Mouse (Mus musculus): ENCODE results near the gene Olfr53. TPM values are rescaled to one million over a fixed set of nuclear protein-coding genes. Genes with fewer than 3 reads are reported as not detected.

The Olfr53 gene
- not detected for polyA plus RNA-seq (2014; fragmentation: Illumina TruSeq; extraction: RNeasy Lipid Tissue Mini Kit (QIAGEN cat#74804); ENCODE audit: insufficient read depth, low read depth, low replicate concordance)

GRCm38 (mm10) chr7:140646152-140646551, at the start of gene Olfr53:
Gene Olfr53, plus strand, starts transcription at chr7:140646452.

DNA sequence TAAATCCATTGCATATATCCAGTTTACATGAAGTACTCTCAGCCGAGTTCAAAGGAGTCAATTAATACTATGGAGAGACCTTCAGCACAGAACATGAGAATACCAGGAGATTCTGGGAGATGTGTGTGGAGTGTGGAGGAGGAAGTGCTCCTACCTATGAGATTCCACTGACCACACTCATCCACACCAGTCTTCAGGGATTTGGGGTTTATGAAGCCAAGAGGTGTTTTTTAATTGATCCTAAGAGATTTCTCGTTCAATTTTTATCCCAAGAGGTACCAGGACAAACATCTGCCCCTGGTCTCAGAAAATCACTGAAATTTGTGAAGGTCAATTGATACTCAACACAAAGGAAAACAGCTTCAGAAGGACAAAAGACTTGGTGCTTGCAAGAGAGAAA, 45.3 kb upstream of the Olfr53 start, which contains the start of gene Olfr46:
Olfr46 (plus strand) TSS at position 301 of the 400 bp plus-strand sequence.

GRCm38 (mm10) chr7:140628670-140629069, 17.6 kb upstream of the Olfr53 start, which contains the start of gene Olfr61:
Gene Olfr61, plus strand, starts transcription at chr7:140628970.

GRCm38 (mm10) chr7:140659630-140660029, 13.4 kb downstream of the Olfr53 start, which contains the start of gene Olfr539:
Gene Olfr539, plus strand, starts transcription at chr7:140659930.

GRCm38 (mm10) chr7:140681651-140682050, 35.4 kb downstream of the Olfr53 start, which contains the start of gene Olfr45:
Gene Olfr45, plus strand, starts transcription at chr7:140681951.

GRCm38 (mm10) chr7:140696967-140697366, 50.7 kb downstream of the Olfr53 start, which contains the start of gene Olfr541:
Gene Olfr541, plus strand, starts transcription at chr7:140697267.

Other genes starting within 250 kb of the Olfr53 start
- gene Olfr531, start 243.5 kb upstream of the Olfr53 start, polyA plus RNA-seq (2014; fragmentation: Illumina TruSeq; extraction: RNeasy Lipid Tissue Mini Kit (QIAGEN cat#74804); ENCODE audit: insufficient read depth, low read depth, low replicate concordance), result not detected
- not detected for gene Olfr532, start 224.8 kb upstream of the Olfr53 start, polyA plus RNA-seq (2014; fragmentation: Illumina TruSeq; extraction: RNeasy Lipid Tissue Mini Kit (QIAGEN cat#74804); ENCODE audit: insufficient read depth, low read depth, low replicate concordance)
- gene Olfr533, start 183.1 kb upstream of the Olfr53 start, polyA plus RNA-seq (2014; fragmentation: Illumina TruSeq; extraction: RNeasy Lipid Tissue Mini Kit (QIAGEN cat#74804); ENCODE audit: insufficient read depth, low read depth, low replicate concordance), result not detected
- gene Olfr535, start 162.2 kb upstream of the Olfr53 start, polyA plus RNA-seq (2014; fragmentation: Illumina TruSeq; extraction: RNeasy Lipid Tissue Mini Kit (QIAGEN cat#74804); ENCODE audit: insufficient read depth, low read depth, low replicate concordance), result not detected
- gene Olfr536, start 139.1 kb upstream of the Olfr53 start, polyA plus RNA-seq (2014; fragmentation: Illumina TruSeq; extraction: RNeasy Lipid Tissue Mini Kit (QIAGEN cat#74804); ENCODE audit: insufficient read depth, low read depth, low replicate concordance), result not detected
- gene Olfr538, start 78.6 kb upstream of the Olfr53 start, polyA plus RNA-seq (2014; fragmentation: Illumina TruSeq; extraction: RNeasy Lipid Tissue Mini Kit (QIAGEN cat#74804); ENCODE audit: insufficient read depth, low read depth, low replicate concordance), result not detected
- gene Olfr46, start 45.2 kb upstream of the Olfr53 start, polyA plus RNA-seq (2014; fragmentation: Illumina TruSeq; extraction: RNeasy Lipid Tissue Mini Kit (QIAGEN cat#74804); ENCODE audit: insufficient read depth, low read depth, low replicate concordance), result not detected
- gene Olfr61, start 17.5 kb upstream of the Olfr53 start, polyA plus RNA-seq (2014; fragmentation: Illumina TruSeq; extraction: RNeasy Lipid Tissue Mini Kit (QIAGEN cat#74804); ENCODE audit: insufficient read depth, low read depth, low replicate concordance), result not detected
- not detected for gene Olfr539, start 13.5 kb downstream of the Olfr53 start, polyA plus RNA-seq (2014; fragmentation: Illumina TruSeq; extraction: RNeasy Lipid Tissue Mini Kit (QIAGEN cat#74804); ENCODE audit: insufficient read depth, low read depth, low replicate concordance)
- gene Olfr45, start 35.5 kb downstream of the Olfr53 start, polyA plus RNA-seq (2014; fragmentation: Illumina TruSeq; extraction: RNeasy Lipid Tissue Mini Kit (QIAGEN cat#74804); ENCODE audit: insufficient read depth, low read depth, low replicate concordance), result not detected
- gene Olfr541, start 50.8 kb downstream of the Olfr53 start, polyA plus RNA-seq (2014; fragmentation: Illumina TruSeq; extraction: RNeasy Lipid Tissue Mini Kit (QIAGEN cat#74804); ENCODE audit: insufficient read depth, low read depth, low replicate concordance), result not detected
- 65.6 TPM for gene Cyp2e1, start 117.3 kb downstream of the Olfr53 start, polyA plus RNA-seq (2014; fragmentation: Illumina TruSeq; extraction: RNeasy Lipid Tissue Mini Kit (QIAGEN cat#74804); ENCODE audit: insufficient read depth, low read depth, low replicate concordance)
- not detected for gene Syce1, start 141.4 kb downstream of the Olfr53 start, polyA plus RNA-seq (2014; fragmentation: Illumina TruSeq; extraction: RNeasy Lipid Tissue Mini Kit (QIAGEN cat#74804); ENCODE audit: insufficient read depth, low read depth, low replicate concordance)
- 0.07 TPM for gene Zfp941, start 175.7 kb downstream of the Olfr53 start, polyA plus RNA-seq (2014; fragmentation: Illumina TruSeq; extraction: RNeasy Lipid Tissue Mini Kit (QIAGEN cat#74804); ENCODE audit: insufficient read depth, low read depth, low replicate concordance)
- gene Urah, start 188.6 kb downstream of the Olfr53 start, polyA plus RNA-seq (2014; fragmentation: Illumina TruSeq; extraction: RNeasy Lipid Tissue Mini Kit (QIAGEN cat#74804); ENCODE audit: insufficient read depth, low read depth, low replicate concordance), result 18.9 TPM
- 83.0 TPM for gene Scgb1c1, start 199.1 kb downstream of the Olfr53 start, polyA plus RNA-seq (2014; fragmentation: Illumina TruSeq; extraction: RNeasy Lipid Tissue Mini Kit (QIAGEN cat#74804); ENCODE audit: insufficient read depth, low read depth, low replicate concordance)
- not detected for gene Odf3, start 201.4 kb downstream of the Olfr53 start, polyA plus RNA-seq (2014; fragmentation: Illumina TruSeq; extraction: RNeasy Lipid Tissue Mini Kit (QIAGEN cat#74804); ENCODE audit: insufficient read depth, low read depth, low replicate concordance)
- not detected for gene Gm45785, start 209.9 kb downstream of the Olfr53 start, polyA plus RNA-seq (2014; fragmentation: Illumina TruSeq; extraction: RNeasy Lipid Tissue Mini Kit (QIAGEN cat#74804); ENCODE audit: insufficient read depth, low read depth, low replicate concordance)
- 54.0 TPM for gene Ric8a, start 210.5 kb downstream of the Olfr53 start, polyA plus RNA-seq (2014; fragmentation: Illumina TruSeq; extraction: RNeasy Lipid Tissue Mini Kit (QIAGEN cat#74804); ENCODE audit: insufficient read depth, low read depth, low replicate concordance)
- gene Bet1l, start 211.1 kb downstream of the Olfr53 start, polyA plus RNA-seq (2014; fragmentation: Illumina TruSeq; extraction: RNeasy Lipid Tissue Mini Kit (QIAGEN cat#74804); ENCODE audit: insufficient read depth, low read depth, low replicate concordance), result 29.7 TPM
- gene Psmd13, start 235.5 kb downstream of the Olfr53 start, polyA plus RNA-seq (2014; fragmentation: Illumina TruSeq; extraction: RNeasy Lipid Tissue Mini Kit (QIAGEN cat#74804); ENCODE audit: insufficient read depth, low read depth, low replicate concordance), result 114 TPM
- 15.3 TPM for gene Sirt3, start 235.9 kb downstream of the Olfr53 start, polyA plus RNA-seq (2014; fragmentation: Illumina TruSeq; extraction: RNeasy Lipid Tissue Mini Kit (QIAGEN cat#74804); ENCODE audit: insufficient read depth, low read depth, low replicate concordance)

Measured in lung, adult 10 weeks (tissue).